Mouse (Mus musculus): ENCODE results near the gene Rnf149.

- no peak for TF ChIP-seq EP300 (optimal IDR thresholded peaks at IDR 0.05)
- TF ChIP-seq CTCF (IDR thresholded peaks at IDR 0.05; ENCODE audit: low read depth) = no peak
Observed at GRCm38 (mm10) chr1:39525763-39526162, 51.4 kb downstream of the Rnf149 start.
